Mouse (Mus musculus) limb, embryonic 13.5 days (tissue): ENCODE data around the gene Gm20390. TPM values are rescaled to one million over a fixed set of nuclear protein-coding genes. Genes with fewer than 3 reads are reported as not detected.
"Not testable (repeated sequence)": the region's sequence is repeated elsewhere in the genome, so short reads cannot be mapped to it uniquely, and the experiment has no call there.

ENCODE experiments used
- ATAC-seq: fragments of 200-750 bp; cut with Nextera tagmentation; 2 replicates; pipeline ENCODE4 v1.8.0; 2017; ENCODE audit warnings: low read depth, moderate number of reproducible peaks, moderate TSS enrichment; ENCODE audit not compliant: low FRiP score
- H3K27ac ChIP-seq: fragments of 300-500 bp; sonication (generic); 2 replicates; pipeline ENCODE4 v1.5.1; 2015; ENCODE audit warnings: inconsistent platforms, mild to moderate bottlenecking, moderate library complexity
- H3K27me3 ChIP-seq: fragments of 300-500 bp; sonication (generic); 2 replicates; pipeline ENCODE4 v1.6.1; 2015; ENCODE audit warnings: mild to moderate bottlenecking, inconsistent platforms
- H3K36me3 ChIP-seq: fragments of 300-500 bp; sonication (generic); 2 replicates; pipeline ENCODE4 v1.6.1; 2015; ENCODE audit warnings: inconsistent platforms, mild to moderate bottlenecking, moderate library complexity
- H3K4me1 ChIP-seq: fragments of 300-500 bp; sonication (generic); 2 replicates; pipeline ENCODE4 v1.6.1; 2015; ENCODE audit warnings: inconsistent platforms
- H3K4me2 ChIP-seq: fragments of 300-500 bp; sonication (generic); replicated peaks from 2 replicates; pipeline ENCODE4 v1.6.1; 2015; ENCODE audit warnings: inconsistent platforms, mild to moderate bottlenecking, moderate library complexity
- H3K4me3 ChIP-seq: fragments of 300-500 bp; sonication (generic); 2 replicates; pipeline ENCODE4 v1.5.1; 2015; ENCODE audit warnings: moderate library complexity, mild to moderate bottlenecking, inconsistent platforms
- H3K9ac ChIP-seq: fragments of 300-500 bp; sonication (generic); 2 replicates; pipeline ENCODE4 v1.6.1; 2015; ENCODE audit warnings: mild to moderate bottlenecking, inconsistent platforms
- H3K9me3 ChIP-seq: fragments of 300-500 bp; sonication (generic); 2 replicates; pipeline ENCODE4 v1.6.1; 2016; ENCODE audit warnings: inconsistent platforms
- WGBS: fragments of 180-500 bp; shearing (Covaris S2); methylation state at CpG from one replicate; pipeline ENCODE4 v1.1.7; 2015; 5-methylcytosine and 5-hydroxymethylcytosine counted together
- polyA plus RNA-seq: library from polyadenylated mRNA; unstranded; fragments of >200 nt; fragmentation: Nextera tagmentation; extraction: Ambion mirVana; gene quantifications from 2 replicates; pipeline ENCODE4 v1.2.1, GENCODE M21; 2015

The Gm20390 gene
- polyA plus RNA-seq, 1 experiment from 2014 or later: 400 TPM

- 68% methylated on average over 4 of the region's 4 CpGs for WGBS
Measured at GRCm38 (mm10) chr11:93957746-93958145, 10.3 kb downstream of the Gm20390 start.

GRCm38 (mm10) chr11:93957031-93957555 lies 11.0 kb downstream of the Gm20390 start:
- H3K4me3 ChIP-seq: no peak overlapping the region
- no peak overlapping the region for H3K27ac ChIP-seq
- H3K4me2 ChIP-seq: no peak overlapping the region
- peaks cover 63% of the 10 kb centered on the region for H3K36me3 ChIP-seq
- H3K9ac ChIP-seq: no peak overlapping the region
- H3K9me3 ChIP-seq: no peaks in the 10 kb centered on the region
- H3K4me1 ChIP-seq: peaks cover 34% of the 10 kb centered on the region
- 80% methylated on average over 2 of the region's 2 CpGs for WGBS
- no peak for ATAC-seq
- H3K27me3 ChIP-seq: no peaks in the 10 kb centered on the region

More at GRCm38 (mm10) chr11:93957746-93958145, 10.3 kb downstream of the Gm20390 start:
- Histone ChIP-seq H3K27ac (no peak overlapping the region), H3K27me3 (no peaks in the 10 kb centered on the region), H3K4me2 (no peak overlapping the region), H3K9me3 (no peaks in the 10 kb centered on the region), H3K36me3 (peaks cover 63% of the 10 kb centered on the region), H3K4me3 (no peak overlapping the region), H3K9ac (no peak overlapping the region; the same call in 1 of the 2 replicates), H3K4me1 (peaks cover 28% of the 10 kb centered on the region)
- ATAC-seq: no peak

GRCm38 (mm10) chr11:93956159-93956558 lies 11.9 kb downstream of the Gm20390 start, which contains the start of gene Nme2:
TSS of gene Nme2 (minus strand) at chr11:93956259.
- no peaks in the 10 kb centered on the region for H3K9me3 ChIP-seq
- H3K9ac ChIP-seq: peak within 1 kb of the TSS; percentile 81
- H3K4me3 ChIP-seq: peak within 1 kb of the TSS; percentile 75
- H3K4me2 ChIP-seq: peak within 1 kb of the TSS; percentile 92
- ATAC-seq: peak; percentile 8; the same call in 1 of the 2 replicates
- 3% methylated on average over 6 of the region's 6 CpGs for WGBS
- H3K27ac ChIP-seq: peak within 1 kb of the TSS; percentile 91
- H3K36me3 ChIP-seq: peaks cover 64% of the 10 kb centered on the region
- no peaks in the 10 kb centered on the region for H3K27me3 ChIP-seq
- H3K4me1 ChIP-seq: peaks cover 34% of the 10 kb centered on the region

- Histone ChIP-seq H3K4me2 (peak overlapping the region; percentile 92), H3K4me1 (peaks cover 34% of the 10 kb centered on the region), H3K4me3 (peak overlapping the region; percentile 75), H3K27me3 (no peaks in the 10 kb centered on the region), H3K9ac (peak overlapping the region; percentile 81), H3K9me3 (no peaks in the 10 kb centered on the region), H3K27ac (peak overlapping the region; percentile 91), H3K36me3 (peaks cover 64% of the 10 kb centered on the region)
- under 1% methylated on average over 67 of the region's 67 CpGs for WGBS
- ATAC-seq: peak; percentile 98
Measured at GRCm38 (mm10) chr11:93955256-93956150, 12.6 kb downstream of the Gm20390 start.

GRCm38 (mm10) chr11:93954738-93955255 lies 13.3 kb downstream of the Gm20390 start:
- Histone ChIP-seq H3K9ac (peak overlapping the region; percentile 81), H3K27ac (peak overlapping the region; percentile 91), H3K9me3 (no peaks in the 10 kb centered on the region), H3K4me2 (peak overlapping the region; percentile 92), H3K27me3 (no peaks in the 10 kb centered on the region), H3K36me3 (peaks cover 66% of the 10 kb centered on the region), H3K4me1 (peaks cover 34% of the 10 kb centered on the region), H3K4me3 (peak overlapping the region; percentile 75)
- ATAC-seq: no peak
- WGBS: 48% methylated on average over 13 of the region's 13 CpGs

GRCm38 (mm10) chr11:93952376-93952775 lies 15.7 kb downstream of the Gm20390 start:
- peaks cover 34% of the 10 kb centered on the region for H3K4me1 ChIP-seq
- H3K4me3 ChIP-seq: no peak overlapping the region
- ATAC-seq: no peak
- no peaks in the 10 kb centered on the region for H3K9me3 ChIP-seq
- H3K27me3 ChIP-seq: no peaks in the 10 kb centered on the region
- H3K9ac ChIP-seq: no peak overlapping the region
- H3K36me3 ChIP-seq: peaks cover 60% of the 10 kb centered on the region
- no peak overlapping the region for H3K4me2 ChIP-seq
- 77% methylated on average over 5 of the region's 5 CpGs for WGBS
- no peak overlapping the region for H3K27ac ChIP-seq

GRCm38 (mm10) chr11:93950045-93950444 lies 18.0 kb downstream of the Gm20390 start:
- H3K4me1 ChIP-seq: peaks cover 27% of the 10 kb centered on the region
- no peak overlapping the region for H3K27ac ChIP-seq
- no peaks in the 10 kb centered on the region for H3K27me3 ChIP-seq
- H3K9me3 ChIP-seq: no peaks in the 10 kb centered on the region
- H3K4me2 ChIP-seq: no peak overlapping the region
- no peak overlapping the region for H3K4me3 ChIP-seq
- 97% methylated on average over 1 of the region's 1 CpGs for WGBS
- no peak overlapping the region for H3K9ac ChIP-seq
- ATAC-seq: no peak
- peaks cover 62% of the 10 kb centered on the region for H3K36me3 ChIP-seq

- H3K36me3 ChIP-seq: peaks cover 61% of the 10 kb centered on the region
- no peak overlapping the region for H3K9ac ChIP-seq
- H3K27me3 ChIP-seq: no peaks in the 10 kb centered on the region
- H3K4me1 ChIP-seq: peaks cover 20% of the 10 kb centered on the region
- H3K4me2 ChIP-seq: no peak overlapping the region
- H3K27ac ChIP-seq: no peak overlapping the region
- WGBS: 90% methylated on average over 9 of the region's 9 CpGs
- H3K9me3 ChIP-seq: no peaks in the 10 kb centered on the region
- ATAC-seq: no peak
- no peak overlapping the region for H3K4me3 ChIP-seq
Measured at GRCm38 (mm10) chr11:93948887-93949567, 19.1 kb downstream of the Gm20390 start.

- Histone ChIP-seq H3K9me3 (no peaks in the 10 kb centered on the region), H3K9ac (no peak overlapping the region), H3K27ac (no peak overlapping the region), H3K36me3 (peaks cover 49% of the 10 kb centered on the region), H3K4me3 (no peak overlapping the region), H3K4me1 (peaks cover 3% of the 10 kb centered on the region; the same call in 1 of the 2 replicates), H3K27me3 (no peaks in the 10 kb centered on the region), H3K4me2 (no peak overlapping the region)
- WGBS: 39% methylated on average over 3 of the region's 3 CpGs
- no peak for ATAC-seq
Measured at GRCm38 (mm10) chr11:93944986-93945385, 23.1 kb downstream of the Gm20390 start.

- no peak overlapping the region for H3K9ac ChIP-seq
- ATAC-seq: no peak
- 83% methylated on average over 2 of the region's 2 CpGs for whole genome bisulfite sequencing
- H3K4me1 ChIP-seq: peaks cover 3% of the 10 kb centered on the region; the same call in 1 of the 2 replicates
- H3K9me3 ChIP-seq: no peaks in the 10 kb centered on the region
- peaks cover 58% of the 10 kb centered on the region for H3K36me3 ChIP-seq
- H3K4me3 ChIP-seq: no peak overlapping the region
- no peak overlapping the region for H3K4me2 ChIP-seq
- H3K27me3 ChIP-seq: no peaks in the 10 kb centered on the region
- no peak overlapping the region for H3K27ac ChIP-seq
Measured at GRCm38 (mm10) chr11:93940906-93941305, 27.2 kb downstream of the Gm20390 start.

GRCm38 (mm10) chr11:93929106-93929505 lies 39.0 kb downstream of the Gm20390 start:
- Histone ChIP-seq H3K27ac (no peak overlapping the region), H3K4me2 (no peak overlapping the region), H3K9ac (no peak overlapping the region), H3K4me3 (no peak overlapping the region), H3K4me1 (no peaks in the 10 kb centered on the region), H3K36me3 (peaks cover 88% of the 10 kb centered on the region), H3K9me3 (no peaks in the 10 kb centered on the region), H3K27me3 (no peaks in the 10 kb centered on the region)
- no peak for ATAC-seq

GRCm38 (mm10) chr11:93915019-93915418 lies 53.1 kb downstream of the Gm20390 start:
- WGBS: 96% methylated on average over 2 of the region's 2 CpGs
- H3K4me3 ChIP-seq, H3K27me3 ChIP-seq, H3K9ac ChIP-seq, ATAC-seq, H3K9me3 ChIP-seq, H3K4me2 ChIP-seq, H3K4me1 ChIP-seq, H3K27ac ChIP-seq: not testable (repeated sequence)
- H3K36me3 ChIP-seq: peaks cover 63% of the 10 kb centered on the region
